21 mouse cellular contexts compared by ENCODE assay signal in genomic region chr12:40348251-40348650, GRCm38 (mm10).
DNase-seq lines count a peak whose midpoint lies in the region; ATAC-seq and TF ChIP-seq lines count a peak whose summit lies in the region.
"Had no signal": no experiment of that assay in that cellular context is flagged by ENCODE, and none has a peak within 500 bp of the region (broad histone marks: within the 10 kb centered on the region; RNA-seq: fewer than 3 reads in every experiment).

No protein-coding gene starts in this region.

- H3K4me2 ChIP-seq in embryonic facial prominence, embryonic 14.5 days (ENCODE audit: low read depth, low read length), result no peak overlapping the region
- no peak overlapping the region for H3K4me2 ChIP-seq in intestine, embryonic 15.5 days (replicated peaks)
- H3K4me2 ChIP-seq: liver, embryonic 15.5 days; midbrain, embryonic 12.5 days had no signal

- TF ChIP-seq POLR2A in heart, adult 2 months (IDR thresholded peaks at IDR 0.05; ENCODE audit: insufficient read depth, low read depth, low read length), result no peak

- no peak for TF ChIP-seq EP300 in heart, adult 2 months (IDR thresholded peaks at IDR 0.05; ENCODE audit: insufficient read depth, low read depth, low read length)

- no peak overlapping the region for H3K9ac ChIP-seq in embryonic facial prominence, embryonic 14.5 days (ENCODE audit: low read depth, low read length)
- H3K9ac ChIP-seq in intestine, embryonic 15.5 days, result no peak overlapping the region
- H3K9ac ChIP-seq in heart, adult 2 months (ENCODE audit: low read depth, low read length), result no peak overlapping the region
- H3K9ac ChIP-seq: liver, embryonic 15.5 days; midbrain, embryonic 12.5 days had no signal

- H3K9me3 ChIP-seq in embryonic facial prominence, embryonic 14.5 days (ENCODE audit: control insufficient read depth, low read length), result no peaks in the 10 kb centered on the region
- no peaks in the 10 kb centered on the region for H3K9me3 ChIP-seq in embryonic facial prominence, embryonic 10.5 days
- no peaks in the 10 kb centered on the region for H3K9me3 ChIP-seq in intestine, embryonic 15.5 days
- H3K9me3 ChIP-seq: heart, embryonic 10.5 days; liver, embryonic 15.5 days; midbrain, embryonic 12.5 days had no signal

- no peak overlapping the region for H3K4me3 ChIP-seq in embryonic facial prominence, embryonic 14.5 days (ENCODE audit: low read depth, low read length)
- H3K4me3 ChIP-seq in embryonic facial prominence, embryonic 10.5 days, result no peak overlapping the region
- no peak overlapping the region for H3K4me3 ChIP-seq in intestine, embryonic 15.5 days (replicated peaks)
- H3K4me3 ChIP-seq in heart, adult 2 months, result no peak overlapping the region
- H3K4me3 ChIP-seq: heart, embryonic 10.5 days; layer of hippocampus, adult 2 months; left cerebral cortex, adult 2 months; liver, embryonic 15.5 days; midbrain, embryonic 12.5 days had no signal

- peak; percentile 61 for DNase-seq in embryonic facial prominence, embryonic 14.5 days (ENCODE audit: low spot score)
- DNase-seq in embryonic facial prominence, embryonic 10.5 days (ENCODE audit: low spot score), result no peak
- peak; percentile 14 to 55 for DNase-seq in urinary bladder, adult 18-20 months (ENCODE audit: low spot score in 2 of 2)
- no peak for DNase-seq in urinary bladder, postnatal 10 days (ENCODE audit: low spot score)
- DNase-seq in neural tube, embryonic 10.5 days (ENCODE audit: extremely low spot score, low spot score), result no peak
- DNase-seq in heart, adult 2 months, result no peak
- no peak for DNase-seq in spleen, adult 12 weeks (ENCODE audit: low spot score)
- DNase-seq: adrenal gland, postnatal 10 days; cerebellum, adult 2 months; gastrocnemius, postnatal 10 days; heart, postnatal 36 days; lung, postnatal 4 days; thymus, postnatal 25 days had no signal

- intact Hi-C loops in heart, adult 2 months (cut with DNase I), result no loop called here

- ATAC-seq in embryonic facial prominence, embryonic 14.5 days (ENCODE audit: low read depth), result peak; percentile 22; the same call in 1 of the 2 replicates
- peak; percentile 78 for ATAC-seq in intestine, embryonic 15.5 days
- ATAC-seq: forebrain, embryonic 16.5 days; hindbrain, postnatal 0 days had no signal

- no peaks in the 10 kb centered on the region for H3K79me2 ChIP-seq in heart, adult 2 months (replicated peaks; ENCODE audit: control insufficient read depth, insufficient read depth, low read length)

- no peaks in the 10 kb centered on the region for H3K36me3 ChIP-seq in embryonic facial prominence, embryonic 14.5 days (ENCODE audit: control insufficient read depth, insufficient read depth, low read length)
- no peaks in the 10 kb centered on the region for H3K36me3 ChIP-seq in embryonic facial prominence, embryonic 10.5 days (replicated peaks)
- H3K36me3 ChIP-seq in intestine, embryonic 15.5 days, result no peaks in the 10 kb centered on the region
- no peaks in the 10 kb centered on the region for H3K36me3 ChIP-seq in heart, adult 2 months (ENCODE audit: control insufficient read depth, insufficient read depth, low read length)
- H3K36me3 ChIP-seq: liver, embryonic 15.5 days; midbrain, embryonic 12.5 days had no signal

- H3K27me3 ChIP-seq in embryonic facial prominence, embryonic 14.5 days (replicated peaks; ENCODE audit: control insufficient read depth, insufficient read depth, low read length), result no peaks in the 10 kb centered on the region
- H3K27me3 ChIP-seq in embryonic facial prominence, embryonic 10.5 days (replicated peaks; ENCODE audit: low read depth, poor library complexity, severe bottlenecking), result no peaks in the 10 kb centered on the region
- H3K27me3 ChIP-seq in intestine, embryonic 15.5 days (replicated peaks), result no peaks in the 10 kb centered on the region
- H3K27me3 ChIP-seq in heart, adult 2 months (ENCODE audit: control insufficient read depth, insufficient read depth, low read length), result no peaks in the 10 kb centered on the region
- H3K27me3 ChIP-seq: liver, embryonic 15.5 days; midbrain, embryonic 12.5 days had no signal

- 71% methylated on average over 4 of the region's 4 CpGs for WGBS in embryonic facial prominence, embryonic 14.5 days
- 87% methylated on average over 4 of the region's 4 CpGs for WGBS in embryonic facial prominence, embryonic 10.5 days
- WGBS in intestine, embryonic 15.5 days, result 48% methylated on average over 4 of the region's 4 CpGs
- WGBS in heart, adult 2 months, result 56% methylated on average over 4 of the region's 4 CpGs

- H3K4me1 ChIP-seq in embryonic facial prominence, embryonic 14.5 days (ENCODE audit: control insufficient read depth, insufficient read depth, low read length), result peaks cover 5% of the 10 kb centered on the region; the same call in 1 of the 2 replicates
- H3K4me1 ChIP-seq in embryonic facial prominence, embryonic 10.5 days, result peaks cover 10% of the 10 kb centered on the region; the same call in 1 of the 2 replicates
- no peaks in the 10 kb centered on the region for H3K4me1 ChIP-seq in intestine, embryonic 15.5 days (replicated peaks)
- no peaks in the 10 kb centered on the region for H3K4me1 ChIP-seq in heart, adult 2 months (ENCODE audit: control insufficient read depth, insufficient read depth, low read length)
- H3K4me1 ChIP-seq: heart, embryonic 10.5 days; liver, embryonic 15.5 days had no signal

- TF ChIP-seq CTCF in heart, adult 2 months (IDR thresholded peaks at IDR 0.05), result no peak

- H3K27ac ChIP-seq in embryonic facial prominence, embryonic 14.5 days (replicated peaks; ENCODE audit: low read depth, low read length), result no peak overlapping the region
- no peak overlapping the region for H3K27ac ChIP-seq in embryonic facial prominence, embryonic 10.5 days (replicated peaks)
- H3K27ac ChIP-seq in intestine, embryonic 15.5 days, result no peak overlapping the region
- no peak overlapping the region for H3K27ac ChIP-seq in heart, adult 2 months
- H3K27ac ChIP-seq: heart, embryonic 10.5 days; hindbrain, postnatal 0 days; layer of hippocampus, adult 2 months; left cerebral cortex, adult 2 months; liver, embryonic 15.5 days; midbrain, embryonic 12.5 days had no signal

Comparison
In these comparisons a context has a peak if more than half of its experiments do, and no peak if none do; other contexts are left out.
1. DNase-seq: peak in embryonic facial prominence, embryonic 14.5 days (single experiment) and urinary bladder, adult 18-20 months (2 of 2); none in embryonic facial prominence, embryonic 10.5 days (single experiment), urinary bladder, postnatal 10 days (single experiment), neural tube, embryonic 10.5 days (single experiment), heart, adult 2 months (0 of 2) and spleen, adult 12 weeks (single experiment).